In genomic region chr12:95692948-95693650, GRCm38 (mm10) we compare ENCODE assay signal across 8 mouse cellular contexts. TPM values are rescaled to one million over a fixed set of nuclear protein-coding genes. Genes with fewer than 3 reads are reported as not detected.
DNase-seq lines count a peak whose midpoint lies in the region; ATAC-seq and TF ChIP-seq lines count a peak whose summit lies in the region.

No protein-coding gene starts in this region.

- no peaks in the 10 kb centered on the region for H3K36me3 ChIP-seq in lung, embryonic 15.5 days
- H3K36me3 ChIP-seq in liver, postnatal 0 days (replicated peaks; ENCODE audit: insufficient read depth, low read length), result no peaks in the 10 kb centered on the region
- no peaks in the 10 kb centered on the region for H3K36me3 ChIP-seq in stomach, postnatal 0 days (ENCODE audit: control insufficient read depth, insufficient read depth, low read length)

- 8% methylated on average over 13 of the region's 13 CpGs for WGBS in lung, embryonic 15.5 days
- 8% methylated on average over 13 of the region's 13 CpGs for WGBS in lung, adult 2 months
- 3% methylated on average over 13 of the region's 13 CpGs for WGBS in liver, postnatal 0 days (ENCODE audit: insufficient replicate concordance)
- 17% methylated on average over 13 of the region's 13 CpGs for WGBS in stomach, postnatal 0 days

- peak overlapping the region; percentile 77 for H3K4me2 ChIP-seq in lung, embryonic 15.5 days
- peak overlapping the region; percentile 74 for H3K4me2 ChIP-seq in liver, postnatal 0 days (ENCODE audit: low read depth, low read length)
- peak overlapping the region; percentile 82 for H3K4me2 ChIP-seq in stomach, postnatal 0 days (replicated peaks; ENCODE audit: low read depth)

- H3K27me3 ChIP-seq in lung, embryonic 15.5 days, result peaks cover 23% of the 10 kb centered on the region; the same call in 1 of the 2 replicates
- H3K27me3 ChIP-seq in liver, postnatal 0 days (ENCODE audit: insufficient read depth, low read length), result peaks cover 68% of the 10 kb centered on the region
- H3K27me3 ChIP-seq in stomach, postnatal 0 days (ENCODE audit: control insufficient read depth, insufficient read depth, low read length), result no peaks in the 10 kb centered on the region

- no peak for ATAC-seq in lung, embryonic 15.5 days (ENCODE audit: borderline replicate concordance, extremely low read depth, low FRiP score, low TSS enrichment)
- no peak for ATAC-seq in liver, postnatal 0 days
- ATAC-seq in stomach, postnatal 0 days (ENCODE audit: low FRiP score, low TSS enrichment), result no peak

- no peak for TF ChIP-seq CTCF in lung, adult 2 months (IDR thresholded peaks at IDR 0.05; ENCODE audit: insufficient read depth, low read length)
- TF ChIP-seq CTCF in liver, postnatal 0 days (IDR thresholded peaks at IDR 0.05; ENCODE audit: low read depth), result no peak
- no peak for TF ChIP-seq CTCF in stomach, postnatal 0 days (IDR thresholded peaks at IDR 0.05; ENCODE audit: low read depth)

- peak overlapping the region; percentile 68 for H3K4me3 ChIP-seq in lung, embryonic 15.5 days
- H3K4me3 ChIP-seq in lung, adult 2 months (replicated peaks; ENCODE audit: extremely low read depth, low read depth, low read length), result no peak overlapping the region
- H3K4me3 ChIP-seq in liver, postnatal 0 days (ENCODE audit: low read depth, low read length), result 0 out of 2 replicates have a peak overlapping the region, but pooled peaks have one; percentile 24
- H3K4me3 ChIP-seq in stomach, postnatal 0 days (ENCODE audit: low read depth, low read length), result peak overlapping the region; percentile 81

- no peak for TF ChIP-seq POLR2A in lung, adult 2 months (IDR thresholded peaks at IDR 0.05; ENCODE audit: borderline replicate concordance, extremely low read depth, low read depth, low read length)

- H3K27ac ChIP-seq in lung, embryonic 15.5 days, result no peak overlapping the region
- H3K27ac ChIP-seq in liver, postnatal 0 days (ENCODE audit: low read depth), result no peak overlapping the region
- H3K27ac ChIP-seq in stomach, postnatal 0 days (replicated peaks), result peak overlapping the region; percentile 53

- no peak for TF ChIP-seq EP300 in liver, postnatal 0 days (IDR thresholded peaks at IDR 0.05; ENCODE audit: low read depth)
- no peak for TF ChIP-seq EP300 in stomach, postnatal 0 days (optimal IDR thresholded peaks at IDR 0.05)

- H3K4me1 ChIP-seq in lung, embryonic 15.5 days, result peaks cover 48% of the 10 kb centered on the region
- H3K4me1 ChIP-seq in lung, adult 2 months (ENCODE audit: control insufficient read depth, insufficient read depth, low read length), result peaks cover 2% of the 10 kb centered on the region; the same call in 1 of the 2 replicates
- peaks cover 3% of the 10 kb centered on the region; the same call in 1 of the 2 replicates for H3K4me1 ChIP-seq in liver, postnatal 0 days (ENCODE audit: insufficient read depth)
- no peaks in the 10 kb centered on the region for H3K4me1 ChIP-seq in stomach, postnatal 0 days (replicated peaks; ENCODE audit: control insufficient read depth, insufficient read depth)

- H3K9ac ChIP-seq in lung, embryonic 15.5 days, result no peak overlapping the region
- no peak overlapping the region for H3K9ac ChIP-seq in liver, postnatal 0 days (replicated peaks)
- peak overlapping the region; percentile 36 for H3K9ac ChIP-seq in stomach, postnatal 0 days (ENCODE audit: low read length)

- H3K9me3 ChIP-seq in lung, embryonic 15.5 days, result no peaks in the 10 kb centered on the region
- no peaks in the 10 kb centered on the region for H3K9me3 ChIP-seq in liver, postnatal 0 days (ENCODE audit: low read length)
- no peaks in the 10 kb centered on the region for H3K9me3 ChIP-seq in stomach, postnatal 0 days (ENCODE audit: control insufficient read depth, low read length)

- peak; percentile 18 for DNase-seq in adrenal gland, postnatal 10 days
- no peak for DNase-seq in adrenal gland, adult 18-20 months (ENCODE audit: low spot score in 2 of 2)
- no peak for DNase-seq in lung, adult 2 months
- peak; percentile 20 to 39 for DNase-seq in heart, postnatal 10 days
- DNase-seq in liver, postnatal 0 days, result no peak
- no peak for DNase-seq in stomach, postnatal 0 days (ENCODE audit: low spot score)
- no peak for DNase-seq in thymus, postnatal 10 days (ENCODE audit: low spot score in 2 of 2)

- intact Hi-C loops in heart, postnatal 10 days (cut with DNase I), result loop anchor here (2.0 to 10.0 kb wide), 3 partner anchors 1106 to 1502 kb away; no protein-coding TSS in a partner anchor

RNA-seq across cellular contexts. Expression of gene Flrt2, which starts 1.1 kb away (rescaled TPM):
- 10 to 100 TPM; 14.7 to 17.5 TPM for total RNA-seq in adrenal gland, postnatal 10 days (2021)
- 10 to 100 TPM in 1 of 2 experiments, 1 to 10 TPM in 1; 9.8 to 10.3 TPM for total RNA-seq in adrenal gland, adult 18-20 months (2021)
- polyA plus RNA-seq in lung, embryonic 15.5 days (2015; fragmentation: Nextera tagmentation; extraction: Ambion mirVana), result 14.2 and 14.6 TPM in 2 replicates
- 4.1 and 4.4 TPM in 2 replicates for polyA plus RNA-seq in lung, adult 2 months (2012; rRNA removed)
- 10 to 100 TPM; 11.8 to 18.0 TPM for total RNA-seq in heart, postnatal 10 days (2021)
- 0.46 and 0.48 TPM in 2 replicates for polyA plus RNA-seq in liver, postnatal 0 days (2015; fragmentation: Nextera tagmentation; extraction: Ambion mirVana)
- polyA plus RNA-seq in stomach, postnatal 0 days (2015; fragmentation: Nextera tagmentation; extraction: Ambion mirVana), result 5.7 and 6.2 TPM in 2 replicates

Comparison
In these comparisons a context has a peak if more than half of its experiments do, and no peak if none do; other contexts are left out.
1. DNase-seq: peak in adrenal gland, postnatal 10 days (single experiment) and heart, postnatal 10 days (2 of 2); none in adrenal gland, adult 18-20 months (0 of 2), lung, adult 2 months (single experiment), liver, postnatal 0 days (single experiment), stomach, postnatal 0 days (single experiment) and thymus, postnatal 10 days (0 of 2).
2. Peak in every context shown above with its lines, with median percentiles within 50 percentile points of each other: H3K4me2 ChIP-seq.